Mouse (Mus musculus) CH12.LX (cell line): ENCODE measurements at regions not wholly inside any gene's neighbourhood (a gene's known extent, or its start where the extent isn't known, plus 50 kb on each side); places are given as distances from the start of the nearest gene placed in this dataset.

Experiments used
- DNase-seq: peaks from one replicate; pipeline ENCODE4 v3.0.0-alpha.2; 2013; ENCODE audit errors: extremely low read depth
- H3K27ac ChIP-seq: 2 replicates; pipeline ENCODE4 v1.5.1; 2012; ENCODE audit warnings: low read depth, mild to moderate bottlenecking, control low read depth, moderate library complexity; ENCODE audit not compliant: insufficient read depth
- H3K27me3 ChIP-seq: replicated peaks from 2 replicates; pipeline ENCODE3; 2012; ENCODE audit warnings: inconsistent platforms
- H3K36me3 ChIP-seq, 2 experiments: replicated peaks in 1 of 2; 2 replicates each; pipeline versions ENCODE3 to v1.6.1; 2012; ENCODE audit warnings: inconsistent platforms in 1 of 2, low read length in 1 of 2, mild to moderate bottlenecking in 1 of 2, mixed read lengths in 1 of 2, moderate library complexity in 1 of 2; ENCODE audit not compliant: control insufficient read depth in 1 of 2, insufficient read depth in 1 of 2
- H3K4me1 ChIP-seq, 2 experiments: 2 replicates each; pipeline ENCODE4 v1.6.1; 2012; ENCODE audit warnings: inconsistent platforms in 1 of 2, moderate library complexity in 1 of 2; ENCODE audit not compliant: insufficient read depth in 2 of 2, control insufficient read depth in 1 of 2
- H3K4me2 ChIP-seq: 2 replicates; pipeline ENCODE4 v1.6.1; 2012; ENCODE audit warnings: low read depth, mild to moderate bottlenecking, control low read depth; ENCODE audit not compliant: poor library complexity, insufficient read depth, severe bottlenecking
- H3K4me3 ChIP-seq, 3 experiments: fragments of 150-350 bp in 1 of 3; sonication (generic) in 1 of 3; replicated peaks in 1 of 3; 2 replicates each; pipeline versions ENCODE3 to v1.5.1; 2011 to 2012; ENCODE audit warnings: low read depth in 2 of 3, low read length in 2 of 3, mild to moderate bottlenecking in 2 of 3, moderate library complexity in 2 of 3, control low read depth in 1 of 3, improper control_type of control experiment in 1 of 3, inconsistent platforms in 1 of 3, mixed read lengths in 1 of 3; ENCODE audit not compliant: poor library complexity in 1 of 3
- H3K79me2 ChIP-seq: replicated peaks from 2 replicates; pipeline ENCODE4 v1.6.1; 2012; ENCODE audit warnings: mild to moderate bottlenecking, moderate library complexity; ENCODE audit not compliant: control insufficient read depth, poor library complexity, insufficient read depth, severe bottlenecking; ENCODE audit errors: extremely low read depth
- H3K9ac ChIP-seq: 2 replicates; pipeline ENCODE4 v1.6.1; 2012; ENCODE audit warnings: low read depth, mild to moderate bottlenecking, control low read depth, moderate library complexity; ENCODE audit not compliant: insufficient read depth
- H3K9me3 ChIP-seq: replicated peaks from 2 replicates; pipeline ENCODE3; 2012; ENCODE audit warnings: low read length, inconsistent platforms, mixed read lengths
- BHLHE40 ChIP-seq: IDR thresholded peaks from 2 replicates; pipeline ENCODE4 v1.6.1; 2011; ENCODE audit warnings: mild to moderate bottlenecking, low read depth, low read length, improper control_type of control experiment
- CHD2 ChIP-seq: IDR thresholded peaks from 2 replicates; pipeline ENCODE4 v1.6.1; 2011; ENCODE audit warnings: low read length, improper control_type of control experiment
- CTCF ChIP-seq, 2 experiments: IDR thresholded peaks in 1 of 2; conservative IDR thresholded peaks in 1 of 2; 2 replicates each; pipeline ENCODE4 v1.5.1; 2011 to 2012; ENCODE audit warnings: low read depth in 2 of 2, low read length in 2 of 2, improper control_type of control experiment in 1 of 2, inconsistent platforms in 1 of 2, mild to moderate bottlenecking in 1 of 2, moderate library complexity in 1 of 2
- EP300 ChIP-seq: IDR thresholded peaks from 2 replicates; pipeline ENCODE4 v1.6.1; 2011; ENCODE audit warnings: low read length, improper control_type of control experiment
- ETS1 ChIP-seq: conservative IDR thresholded peaks from 2 replicates; pipeline ENCODE4 v1.6.1; 2012; ENCODE audit warnings: low read depth, mild to moderate bottlenecking, inconsistent platforms, low read length, improper control_type of control experiment, moderate library complexity
- GABPA ChIP-seq: IDR thresholded peaks from 2 replicates; pipeline ENCODE4 v1.6.1; 2012; ENCODE audit warnings: low read depth, low read length, improper control_type of control experiment, inconsistent platforms; ENCODE audit not compliant: insufficient replicate concordance
- IRF4 ChIP-seq: IDR thresholded peaks from 2 replicates; pipeline ENCODE4 v1.6.1; 2014; ENCODE audit warnings: low read depth, mild to moderate bottlenecking, inconsistent platforms, low read length, improper control_type of control experiment
- JUND ChIP-seq: conservative IDR thresholded peaks from 2 replicates; pipeline ENCODE4 v1.6.1; 2011; ENCODE audit warnings: low read depth, low read length, improper control_type of control experiment
- MAFK ChIP-seq: IDR thresholded peaks from 2 replicates; pipeline ENCODE4 v1.6.1; 2011; ENCODE audit warnings: low read length, improper control_type of control experiment; ENCODE audit not compliant: insufficient replicate concordance
- MAX ChIP-seq: IDR thresholded peaks from 2 replicates; pipeline ENCODE4 v1.6.1; 2011; ENCODE audit warnings: low read length, improper control_type of control experiment
- NRF1 ChIP-seq: IDR thresholded peaks from 2 replicates; pipeline ENCODE4 v1.6.1; 2014; ENCODE audit warnings: low read depth, mild to moderate bottlenecking, inconsistent platforms, low read length, improper control_type of control experiment, moderate library complexity
- POLR2A ChIP-seq: IDR thresholded peaks from 2 replicates; pipeline ENCODE4 v1.6.1; 2011; ENCODE audit warnings: low read depth, mild to moderate bottlenecking, improper control_type of control experiment, low read length
- RAD21 ChIP-seq: IDR thresholded peaks from 2 replicates; pipeline ENCODE4 v1.6.1; 2011; ENCODE audit warnings: low read depth, mild to moderate bottlenecking, low read length, improper control_type of control experiment, moderate library complexity
- RCOR1 ChIP-seq: conservative IDR thresholded peaks from 2 replicates; pipeline ENCODE4 v1.6.1; 2012; ENCODE audit warnings: low read depth, mild to moderate bottlenecking, inconsistent platforms, low read length, improper control_type of control experiment
- SIN3A ChIP-seq: IDR thresholded peaks from 2 replicates; pipeline ENCODE4 v1.6.1; 2012; ENCODE audit warnings: low read length, improper control_type of control experiment, inconsistent platforms
- SMC3 ChIP-seq: IDR thresholded peaks from 2 replicates; pipeline ENCODE4 v1.6.1; 2011; ENCODE audit warnings: low read depth, low read length, improper control_type of control experiment
- TBP ChIP-seq: conservative IDR thresholded peaks from 2 replicates; pipeline ENCODE4 v1.6.1; 2011; ENCODE audit warnings: low read depth, low read length, improper control_type of control experiment
- ZNF384 ChIP-seq: IDR thresholded peaks from 2 replicates; pipeline ENCODE4 v1.6.1; 2012; ENCODE audit warnings: low read depth, low read length, improper control_type of control experiment, inconsistent platforms
- dilution Hi-C: fragments of 300-500 bp; cut with MboI; formaldehyde crosslinking; loops from 2 replicates; pipeline ENCODE4 v1.14.3; 2020; ENCODE audit warnings: low sequenced_read_pairs; ENCODE audit not compliant: extremely low pct_unique_long_range_greater_than_20kb, extremely low pct_ligation_motif_present
- in situ Hi-C: fragments of 300-500 bp; cut with MboI; formaldehyde crosslinking; loops from 3 replicates; pipeline ENCODE4 v1.14.3; 2019; ENCODE audit warnings: low sequenced_read_pairs, low pct_ligation_motif_present, low pct_unique_long_range_greater_than_20kb, mixed read lengths

GRCm38 (mm10) chr7:25981167-25981566, 80.1 kb upstream of the Cyp2b13 start:
- H3K9me3 ChIP-seq, result no peaks in the 10 kb centered on the region
- in situ Hi-C loops, result no loop called here

DNA sequence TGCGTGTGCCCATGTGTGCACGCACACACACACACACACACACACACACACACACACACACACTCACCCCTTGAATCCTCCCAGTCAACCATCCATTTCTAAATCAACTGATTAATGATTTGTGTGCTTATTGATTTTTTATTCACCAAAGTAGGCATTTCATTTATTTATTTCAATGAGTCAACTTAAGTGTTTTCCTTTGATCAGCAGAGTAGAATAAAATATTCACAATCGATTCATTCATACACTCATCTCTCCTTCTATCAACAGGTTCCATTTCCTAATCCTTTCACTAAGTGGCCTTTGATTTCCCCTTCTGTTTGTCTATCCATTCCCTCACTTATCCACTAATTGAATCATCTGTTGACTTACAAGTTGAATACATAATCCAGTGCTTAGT, 74.3 kb upstream of the Cyp2b13 start:
- H3K4me2 ChIP-seq, result no peak overlapping the region
- no peaks in the 10 kb centered on the region for H3K36me3 ChIP-seq
- no peak overlapping the region for H3K27ac ChIP-seq
- H3K4me1 ChIP-seq, result no peaks in the 10 kb centered on the region
- no peak for TF ChIP-seq NRF1
- TF ChIP-seq CHD2, result no peak
- TF ChIP-seq EP300, result no peak
- TF ChIP-seq IRF4, result no peak
- no peak for TF ChIP-seq BHLHE40
- no peak for TF ChIP-seq GABPA
- no peak for TF ChIP-seq MAX
- no peak for TF ChIP-seq ZNF384
- no peak for TF ChIP-seq SIN3A
- no peak for TF ChIP-seq ETS1
- TF ChIP-seq TBP, result no peak
- no peak for TF ChIP-seq MAFK
- DNase-seq, result no peak
- in situ Hi-C loops, result no loop called here
- H3K4me3 ChIP-seq, result no peak overlapping the region
- H3K27me3 ChIP-seq, result peaks cover 7% of the 10 kb centered on the region
- dilution Hi-C loops, result no loop called here
- no peaks in the 10 kb centered on the region for H3K9me3 ChIP-seq
- no peaks in the 10 kb centered on the region for H3K79me2 ChIP-seq
- H3K9ac ChIP-seq, result no peak overlapping the region

More at GRCm38 (mm10) chr7:25981167-25981566, 80.1 kb upstream of the Cyp2b13 start:
- no peaks in the 10 kb centered on the region for H3K79me2 ChIP-seq
- H3K9ac ChIP-seq, result no peak overlapping the region
- DNase-seq, result no peak
- H3K4me1 ChIP-seq, result no peaks in the 10 kb centered on the region
- H3K4me3 ChIP-seq, result no peak overlapping the region
- peaks cover 26% of the 10 kb centered on the region for H3K27me3 ChIP-seq
- no peak for TF ChIP-seq RCOR1
- TF ChIP-seq ZNF384, result no peak
- no peak for TF ChIP-seq JUND
- no peaks in the 10 kb centered on the region for H3K36me3 ChIP-seq
- H3K4me2 ChIP-seq, result no peak overlapping the region
- no peak overlapping the region for H3K27ac ChIP-seq
- dilution Hi-C loops, result no loop called here

DNA sequence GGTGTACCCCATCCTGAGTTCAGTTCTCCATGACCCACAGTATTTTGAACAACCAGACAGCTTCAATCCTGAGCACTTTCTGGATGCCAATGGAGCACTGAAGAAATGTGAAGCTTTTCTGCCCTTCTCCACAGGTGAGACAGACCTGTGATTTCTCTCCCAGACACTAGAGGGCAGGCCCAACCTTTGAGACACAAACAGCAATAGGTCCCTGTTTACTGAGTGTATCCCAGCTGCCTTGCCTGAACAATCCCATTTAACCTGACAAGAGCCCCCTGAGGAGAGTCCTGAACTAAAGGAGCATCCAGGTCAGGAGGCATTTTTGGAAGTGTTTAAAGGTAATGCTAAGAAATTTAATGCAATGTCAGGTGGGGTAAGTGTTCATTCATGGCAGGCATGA, 73.0 kb upstream of the Cyp2b13 start:
- dilution Hi-C loops (no loop called here), in situ Hi-C loops (no loop called here)
- Histone ChIP-seq H3K27ac (no peak overlapping the region), H3K9me3 (no peaks in the 10 kb centered on the region), H3K27me3 (peaks cover 1% of the 10 kb centered on the region), H3K9ac (no peak overlapping the region), H3K4me1 (no peaks in the 10 kb centered on the region), H3K79me2 (no peaks in the 10 kb centered on the region), H3K4me2 (no peak overlapping the region), H3K36me3 (no peaks in the 10 kb centered on the region), H3K4me3 (no peak overlapping the region)
- TF ChIP-seq SMC3 (peak; percentile 48), CTCF (conservative IDR thresholded peaks at IDR 0.05 in 1 of 2, IDR thresholded peaks at IDR 0.05 in 1 of 2; ENCODE audit: low read depth in 2 of 2, low read length in 2 of 2) (peak; percentile 37 to 64), POLR2A (no peak), RAD21 (peak; percentile 62)
- DNase-seq, result no peak
